Mouse (Mus musculus): ENCODE results near the gene Ccdc157.

Ccdc157 gene

GRCm38 (mm10) chr11:4183511-4183910 lies 23.4 kb upstream of the Ccdc157 start:
- no peak for DNase-seq (ENCODE audit: low read depth, low spot score)

DNA sequence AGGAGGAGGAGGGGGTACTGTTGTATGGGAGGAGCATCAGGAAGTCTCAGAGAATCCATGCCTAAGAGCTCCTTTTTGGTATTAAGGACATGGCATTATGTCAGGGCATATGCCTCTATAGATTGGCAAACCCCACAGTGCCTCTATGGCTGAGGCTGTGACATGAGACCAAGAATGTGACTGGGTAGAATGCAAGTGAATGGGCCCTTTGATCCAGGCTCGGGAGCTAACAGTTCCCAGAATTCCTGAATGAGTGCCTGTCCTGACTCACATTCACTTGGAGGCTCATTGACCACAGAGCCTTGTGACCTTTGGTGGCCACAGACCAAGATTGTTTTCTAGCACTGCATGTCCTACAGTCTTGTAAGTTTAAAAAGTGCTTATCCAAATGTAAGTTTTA lies 22.0 kb upstream of the Ccdc157 start:
- no peak for DNase-seq (ENCODE audit: low read depth, low spot score)

- DNase-seq (ENCODE audit: low read depth, low spot score) = no peak
These were observed 17.6 kb upstream of the Ccdc157 start for GRCm38 (mm10) chr11:4177716-4178115.

DNA sequence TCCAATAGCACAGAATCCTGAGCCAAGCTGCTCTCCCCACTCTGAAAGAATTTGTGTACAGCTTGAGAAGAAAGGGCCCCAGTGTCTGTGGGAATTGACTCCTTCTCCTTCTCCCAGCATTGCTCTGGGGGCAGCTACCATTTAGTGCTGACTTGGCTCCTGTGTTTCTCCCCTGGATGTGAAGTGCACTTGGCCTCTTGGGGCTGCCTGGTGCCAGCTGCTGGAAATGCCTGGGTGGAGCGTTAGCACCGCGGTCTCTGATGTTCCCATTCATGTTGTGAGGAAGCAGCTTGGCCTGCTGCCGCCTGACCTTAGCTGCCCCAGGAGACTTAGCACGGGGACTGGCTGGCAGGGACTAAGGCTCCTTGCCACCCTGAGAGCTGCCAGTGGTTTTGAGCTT lies 14.5 kb upstream of the Ccdc157 start:
- no peak for DNase-seq (ENCODE audit: low read depth, low spot score)

GRCm38 (mm10) chr11:4166467-4167090 lies 6.5 kb upstream of the Ccdc157 start:
- no peak for DNase-seq (ENCODE audit: low read depth, low spot score)

DNA sequence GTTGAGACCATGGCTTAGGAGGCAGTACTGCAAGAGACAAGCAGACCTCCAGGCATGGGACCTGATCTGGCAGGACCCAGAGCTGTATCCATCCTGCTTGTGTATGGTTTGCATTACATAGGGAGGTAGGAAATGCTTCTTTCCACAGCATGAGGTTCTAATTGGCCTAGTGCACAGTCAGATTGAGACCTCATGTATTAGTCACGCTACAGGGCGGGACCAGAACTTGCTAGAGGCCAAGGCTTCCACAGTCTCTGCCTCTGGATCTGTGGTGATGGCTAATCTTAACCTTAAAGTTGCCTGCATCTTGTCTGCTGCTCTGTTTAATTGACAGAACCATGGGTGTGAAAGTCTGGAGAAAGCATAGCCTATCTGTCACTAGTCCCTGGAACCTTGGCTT lies 4.6 kb upstream of the Ccdc157 start:
- DNase-seq (ENCODE audit: low read depth, low spot score) = no peak

GRCm38 (mm10) chr11:4160758-4161480 lies 826 bp upstream of the Ccdc157 start:
- DNase-seq (ENCODE audit: low read depth, low spot score) = no peak

- no peak for DNase-seq (ENCODE audit: low read depth, low spot score)
These were observed 1.4 kb downstream of the Ccdc157 start for GRCm38 (mm10) chr11:4158676-4159075.

DNA sequence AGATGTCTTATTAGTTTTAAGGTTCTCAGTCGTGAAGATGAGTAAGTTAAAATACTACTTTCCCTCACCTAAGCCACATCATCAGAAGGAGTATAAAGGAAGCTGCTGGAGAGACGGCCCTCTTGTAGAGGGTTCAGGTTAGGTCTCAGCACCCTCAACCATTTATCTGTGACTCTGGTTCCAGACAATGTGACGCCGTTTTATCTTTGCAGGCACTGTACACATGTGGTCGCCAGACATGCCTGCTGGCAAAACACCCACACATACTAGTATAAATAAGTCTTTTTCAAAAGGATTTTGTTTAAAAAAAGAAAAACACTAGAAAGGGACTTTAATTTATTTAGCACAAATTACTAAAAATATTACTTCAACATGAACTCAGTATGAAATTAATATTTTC lies 4.5 kb downstream of the Ccdc157 start:
- no peak for DNase-seq (ENCODE audit: low read depth, low spot score)

- no peak for DNase-seq (ENCODE audit: low read depth, low spot score)
These were observed 6.4 kb downstream of the Ccdc157 start for GRCm38 (mm10) chr11:4153694-4154093.

DNA sequence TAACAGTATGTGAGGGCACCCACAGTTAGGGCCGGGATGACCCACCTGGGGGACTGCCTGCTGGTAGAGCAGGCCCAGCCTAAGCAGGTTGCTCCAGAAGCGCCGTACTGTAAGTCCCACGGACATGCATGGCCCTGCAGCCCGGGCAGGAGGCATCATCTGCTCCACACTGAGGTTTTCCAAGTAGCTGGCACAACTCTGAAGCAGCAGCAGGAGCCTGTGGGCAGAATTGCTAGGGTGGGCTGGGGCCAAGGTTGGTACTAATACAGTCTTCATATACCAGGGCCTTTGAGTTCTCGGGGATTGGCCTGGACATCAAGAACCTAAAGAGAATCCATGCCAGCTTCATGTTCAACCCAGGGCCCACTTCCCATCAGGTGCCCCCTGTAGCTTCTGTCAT lies 10.2 kb downstream of the Ccdc157 start:
- DNase-seq (ENCODE audit: low read depth, low spot score) = no peak

DNA sequence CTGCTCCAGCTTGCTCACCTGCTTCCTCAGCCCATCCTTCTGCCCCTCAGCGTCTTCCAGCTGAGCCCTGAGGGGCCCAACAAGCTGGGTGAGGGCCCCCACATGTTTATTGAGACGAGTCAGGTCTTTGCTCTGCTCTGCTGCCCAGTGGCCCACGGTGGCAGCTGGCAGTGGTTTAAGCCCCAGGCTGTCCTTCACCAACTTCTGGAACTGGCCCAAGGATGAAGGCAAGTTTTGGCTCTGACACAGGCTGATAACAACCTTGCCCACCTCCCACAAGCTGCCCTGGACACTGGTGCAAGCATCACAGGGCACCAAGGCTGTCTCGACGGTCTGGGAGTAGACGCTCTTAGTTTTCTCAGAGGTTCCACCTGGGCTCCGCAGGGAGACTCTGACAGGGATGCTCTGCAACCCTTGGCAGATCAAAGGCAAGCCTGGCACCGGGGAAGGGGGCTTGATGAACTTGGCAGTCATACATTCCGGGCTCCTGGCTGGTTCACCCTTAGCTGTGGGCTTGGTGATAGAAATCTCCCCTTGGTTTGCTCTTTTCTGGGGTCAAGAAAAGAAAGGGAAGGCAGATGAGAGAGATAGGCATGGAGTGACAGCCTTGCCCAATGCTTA lies 11.4 kb downstream of the Ccdc157 start:
- DNase-seq (ENCODE audit: low read depth, low spot score) = no peak

- DNase-seq (ENCODE audit: low read depth, low spot score) = no peak
These were observed 12.0 kb downstream of the Ccdc157 start for GRCm38 (mm10) chr11:4148120-4148519.

- no peak for DNase-seq (ENCODE audit: low read depth, low spot score)
These were observed 13.0 kb downstream of the Ccdc157 start for GRCm38 (mm10) chr11:4147098-4147497.

GRCm38 (mm10) chr11:4146381-4146780 lies 13.7 kb downstream of the Ccdc157 start:
- no peak for DNase-seq (ENCODE audit: low read depth, low spot score)

- DNase-seq (ENCODE audit: low read depth, low spot score) = no peak
These were observed 16.6 kb downstream of the Ccdc157 start for GRCm38 (mm10) chr11:4143281-4144062.

GRCm38 (mm10) chr11:4142352-4142751 lies 17.7 kb downstream of the Ccdc157 start:
- DNase-seq (ENCODE audit: low read depth, low spot score) = no peak

DNA sequence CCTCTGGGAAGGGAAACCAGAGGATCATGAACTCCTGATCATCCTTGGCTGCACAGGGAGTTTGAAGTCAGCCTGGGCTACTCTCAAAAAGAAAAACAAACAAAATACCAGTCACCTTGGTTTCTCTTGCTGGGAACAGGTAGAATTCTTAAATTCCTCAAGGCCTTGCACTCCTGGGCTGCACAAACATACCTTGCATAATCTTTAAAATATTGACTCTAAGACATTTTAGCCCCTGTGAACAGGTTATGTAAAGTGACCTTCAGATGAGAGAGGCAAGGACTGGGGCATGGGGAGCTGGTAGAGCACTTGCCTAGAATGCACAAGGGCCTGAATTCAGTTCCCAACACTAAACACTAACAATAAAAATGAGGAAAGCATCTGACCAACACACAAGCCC lies 18.6 kb downstream of the Ccdc157 start:
- no peak for DNase-seq (ENCODE audit: low read depth, low spot score)

GRCm38 (mm10) chr11:4138964-4139363 lies 21.1 kb downstream of the Ccdc157 start:
- no peak for DNase-seq (ENCODE audit: low read depth, low spot score)

GRCm38 (mm10) chr11:4134986-4135935 lies 24.8 kb downstream of the Ccdc157 start, which contains the start of gene Rnf215:
TSS of gene Rnf215 (plus strand) at chr11:4135202.
- peak; percentile 88 for DNase-seq (ENCODE audit: low read depth, low spot score)

GRCm38 (mm10) chr11:4134400-4134799 lies 25.7 kb downstream of the Ccdc157 start:
- DNase-seq (ENCODE audit: low read depth, low spot score) = no peak

All from CD4-positive helper T cell, adult 2 months (primary cell).